23 mouse cellular contexts compared by ENCODE assay signal in genomic region chr4:58320293-58320692, GRCm38 (mm10). TPM values are rescaled to one million over a fixed set of nuclear protein-coding genes. Genes with fewer than 3 reads are reported as not detected.
DNase-seq lines count a peak whose midpoint lies in the region; ATAC-seq and TF ChIP-seq lines count a peak whose summit lies in the region.
"Had no signal": no experiment of that assay in that cellular context is flagged by ENCODE, and none has a peak within 500 bp of the region (broad histone marks: within the 10 kb centered on the region; RNA-seq: fewer than 3 reads in every experiment).

No protein-coding gene starts in this region.

- no peak overlapping the region for H3K4me3 ChIP-seq in kidney, adult 2 months (ENCODE audit: insufficient read depth, low read depth, low read length)
- H3K4me3 ChIP-seq in kidney, postnatal 0 days (replicated peaks; ENCODE audit: low read depth, low read length) = no peak overlapping the region
- H3K4me3 ChIP-seq: forebrain, embryonic 10.5 days; forebrain, embryonic 13.5 days; hindbrain, embryonic 10.5 days; hindbrain, embryonic 13.5 days had no signal

- peak; percentile 56 for DNase-seq in kidney, adult 2 months
- no peak for DNase-seq in kidney, postnatal 14 days
- no peak for DNase-seq in kidney, postnatal 0 days (ENCODE audit: low spot score)
- DNase-seq in kidney, postnatal 10 days = no peak
- DNase-seq in NIH3T3 (ENCODE audit: low read depth) = peak; percentile 65
- DNase-seq in layer of hippocampus, adult 11-12 months (ENCODE audit: low spot score) = no peak
- DNase-seq: adrenal gland, adult 2 months; adrenal gland, postnatal 14 days; cerebellum, adult 11 months; cerebellum, adult 8-10 months; gastrocnemius, postnatal 10 days; gastrocnemius, postnatal 36 days; heart, postnatal 36 days had no signal

- H3K4me1 ChIP-seq in kidney, adult 2 months (ENCODE audit: control insufficient read depth, insufficient read depth, low read length) = peaks cover 9% of the 10 kb centered on the region
- no peaks in the 10 kb centered on the region for H3K4me1 ChIP-seq in kidney, postnatal 0 days (replicated peaks; ENCODE audit: insufficient read depth, low read length)
- H3K4me1 ChIP-seq: forebrain, embryonic 10.5 days; forebrain, embryonic 13.5 days; hindbrain, embryonic 10.5 days; hindbrain, embryonic 13.5 days had no signal

- no peak overlapping the region for H3K4me2 ChIP-seq in kidney, postnatal 0 days (ENCODE audit: low read length)
- H3K4me2 ChIP-seq: forebrain, embryonic 13.5 days; heart, embryonic 11.5 days; hindbrain, embryonic 13.5 days had no signal

- 0 out of 2 replicates have a peak overlapping the region, but pooled peaks have one; percentile 35 for H3K27ac ChIP-seq in kidney, adult 2 months (ENCODE audit: insufficient read depth, low read depth, low read length)
- no peak overlapping the region for H3K27ac ChIP-seq in kidney, postnatal 0 days
- H3K27ac ChIP-seq: forebrain, embryonic 10.5 days; forebrain, embryonic 13.5 days; hindbrain, embryonic 10.5 days; hindbrain, embryonic 13.5 days had no signal

- no peaks in the 10 kb centered on the region for H3K36me3 ChIP-seq in kidney, adult 2 months (ENCODE audit: control insufficient read depth, insufficient read depth, low read length)
- no peaks in the 10 kb centered on the region for H3K36me3 ChIP-seq in kidney, postnatal 0 days (ENCODE audit: insufficient read depth, low read length)
- H3K36me3 ChIP-seq: forebrain, embryonic 10.5 days; hindbrain, embryonic 10.5 days; hindbrain, embryonic 13.5 days had no signal

- H3K9me3 ChIP-seq in kidney, postnatal 0 days (replicated peaks; ENCODE audit: low read length) = no peaks in the 10 kb centered on the region
- H3K9me3 ChIP-seq: forebrain, embryonic 10.5 days; forebrain, embryonic 13.5 days; hindbrain, embryonic 10.5 days; hindbrain, embryonic 13.5 days had no signal

- peak; percentile 85 for ATAC-seq in kidney, postnatal 0 days (replicated peaks; ENCODE audit: low FRiP score, low read depth)
- ATAC-seq: forebrain, embryonic 13.5 days; forebrain, embryonic 16.5 days; hindbrain, embryonic 16.5 days; Patski had no signal

- TF ChIP-seq POLR2A in kidney, adult 2 months (IDR thresholded peaks at IDR 0.05; ENCODE audit: low read depth, low read length) = no peak

- 27% methylated on average over 4 of the region's 4 CpGs for WGBS in kidney, adult 2 months
- 59% methylated on average over 4 of the region's 4 CpGs for WGBS in kidney, postnatal 0 days

- no peak for TF ChIP-seq CTCF in kidney, adult 2 months (conservative IDR thresholded peaks at IDR 0.05; ENCODE audit: insufficient read depth, insufficient read length, low read depth, low read length)
- TF ChIP-seq CTCF in kidney, postnatal 0 days (IDR thresholded peaks at IDR 0.05; ENCODE audit: low read depth) = no peak

- no peaks in the 10 kb centered on the region for H3K27me3 ChIP-seq in kidney, adult 2 months (replicated peaks; ENCODE audit: control insufficient read depth, insufficient read depth, low read length)
- no peaks in the 10 kb centered on the region for H3K27me3 ChIP-seq in kidney, postnatal 0 days (ENCODE audit: insufficient read depth, low read length)
- H3K27me3 ChIP-seq: forebrain, embryonic 13.5 days; hindbrain, embryonic 13.5 days; Patski had no signal

- no peak overlapping the region for H3K9ac ChIP-seq in kidney, postnatal 0 days (ENCODE audit: low read depth, low read length)
- H3K9ac ChIP-seq: forebrain, embryonic 13.5 days; hindbrain, embryonic 13.5 days had no signal

RNA-seq across cellular contexts. Expression of gene Musk, which starts 34.5 kb away (rescaled TPM):
- 0.26 and 0.38 TPM in 2 replicates for polyA plus RNA-seq in kidney, adult 2 months (2012; rRNA removed)
- 0.32 and 0.62 TPM in 2 replicates for polyA plus RNA-seq in kidney, postnatal 0 days (2015; fragmentation: Nextera tagmentation; extraction: Ambion mirVana)
- polyA plus RNA-seq: forebrain, embryonic 13.5 days; forebrain, embryonic 16.5 days; heart, embryonic 11.5 days; heart, embryonic 14.5 days; heart, postnatal 0 days; Patski had no signal

Comparison
In these comparisons a context has a peak if more than half of its experiments do, and no peak if none do; other contexts are left out.
1. DNase-seq: peak in kidney, adult 2 months (single experiment) and NIH3T3 (single experiment); none in kidney, postnatal 14 days (single experiment), kidney, postnatal 0 days (single experiment), kidney, postnatal 10 days (single experiment) and layer of hippocampus, adult 11-12 months (single experiment).